Comparison of ENCODE assay signal across 16 mouse cellular contexts in genomic region chr11:121559527-121560293, GRCm38 (mm10). TPM values are rescaled to one million over a fixed set of nuclear protein-coding genes. Genes with fewer than 3 reads are reported as not detected.
DNase-seq lines count a peak whose midpoint lies in the region; ATAC-seq lines count a peak whose summit lies in the region.
"Had no signal": no experiment of that assay in that cellular context is flagged by ENCODE, and none has a peak within 500 bp of the region (broad histone marks: within the 10 kb centered on the region; RNA-seq: fewer than 3 reads in every experiment).

No protein-coding gene starts in this region.

- peak overlapping the region; percentile 83 for H3K4me3 ChIP-seq in megakaryocyte, embryonic 14.5 days (replicated peaks)
- no peak overlapping the region for H3K4me3 ChIP-seq in midbrain, embryonic 16.5 days (ENCODE audit: low read depth, low read length)
- H3K4me3 ChIP-seq: hindbrain, embryonic 13.5 days; limb, embryonic 15.5 days had no signal

- peaks cover 55% of the 10 kb centered on the region for H3K4me1 ChIP-seq in megakaryocyte, embryonic 14.5 days
- H3K4me1 ChIP-seq in midbrain, embryonic 16.5 days (ENCODE audit: control insufficient read depth, insufficient read depth, low read length) = no peaks in the 10 kb centered on the region
- H3K4me1 ChIP-seq: hindbrain, embryonic 13.5 days; limb, embryonic 15.5 days had no signal

- no peak overlapping the region for H3K27ac ChIP-seq in midbrain, embryonic 16.5 days (ENCODE audit: low read length)
- H3K27ac ChIP-seq: hindbrain, embryonic 13.5 days; kidney, postnatal 0 days; limb, embryonic 15.5 days had no signal

- peak; percentile 64 for ATAC-seq in granulocyte monocyte progenitor cell, adult 5-6 weeks (replicated peaks; ENCODE audit: poor library complexity, severe bottlenecking)
- ATAC-seq in midbrain, embryonic 16.5 days = no peak
- ATAC-seq: Patski had no signal

- WGBS in midbrain, embryonic 16.5 days = 97% methylated on average over 4 of the region's 4 CpGs

- peak; percentile 82 for DNase-seq in heart, adult 11 months
- no peak for DNase-seq in heart, adult 18-20 months
- DNase-seq in thymus, postnatal 14 days = peak; percentile 86
- no peak for DNase-seq in layer of hippocampus, adult 8-10 months (ENCODE audit: low spot score in 2 of 2)
- no peak for DNase-seq in kidney, adult 18-20 months
- DNase-seq: adrenal gland, postnatal 36 days; cerebellum, adult 8-10 months had no signal

- no peak overlapping the region for H3K9ac ChIP-seq in midbrain, embryonic 16.5 days (ENCODE audit: low read depth, low read length)
- H3K9ac ChIP-seq: hindbrain, embryonic 13.5 days; limb, embryonic 15.5 days had no signal

- H3K4me2 ChIP-seq in midbrain, embryonic 16.5 days (ENCODE audit: low read length) = no peak overlapping the region
- H3K4me2 ChIP-seq: heart, embryonic 11.5 days; hindbrain, embryonic 13.5 days; limb, embryonic 15.5 days had no signal

- H3K36me3 ChIP-seq in megakaryocyte, embryonic 14.5 days (replicated peaks; ENCODE audit: low read length) = peaks cover 43% of the 10 kb centered on the region
- peaks cover 8% of the 10 kb centered on the region; the same call in 1 of the 2 replicates for H3K36me3 ChIP-seq in midbrain, embryonic 16.5 days (ENCODE audit: control insufficient read depth, insufficient read depth, low read length)

- no peaks in the 10 kb centered on the region for H3K27me3 ChIP-seq in megakaryocyte, embryonic 14.5 days (replicated peaks)
- no peaks in the 10 kb centered on the region for H3K27me3 ChIP-seq in midbrain, embryonic 16.5 days (ENCODE audit: control insufficient read depth, insufficient read depth, low read depth, low read length)
- H3K27me3 ChIP-seq: hindbrain, embryonic 13.5 days; limb, embryonic 15.5 days; Patski had no signal

- peaks cover 8% of the 10 kb centered on the region for H3K9me3 ChIP-seq in megakaryocyte, embryonic 14.5 days
- H3K9me3 ChIP-seq in midbrain, embryonic 16.5 days (replicated peaks; ENCODE audit: control insufficient read depth, low read length, poor library complexity, severe bottlenecking) = no peaks in the 10 kb centered on the region
- H3K9me3 ChIP-seq: hindbrain, embryonic 13.5 days; limb, embryonic 15.5 days had no signal

RNA-seq across cellular contexts. Expression of gene Zfp750, which starts 40.6 kb away (rescaled TPM):
- total RNA-seq in heart, adult 18-20 months (2021) = under 1 TPM in 1 of 2 experiments, not detected in 1; 0.13 TPM
- total RNA-seq in granulocyte monocyte progenitor cell, adult 5-6 weeks (2014; fragmentation: Nextera tagmentation) = 0.52 TPM in 1 of 2 replicates, not detected in the other
- 0.04 and 0.21 TPM in 2 replicates for total RNA-seq in granulocyte monocyte progenitor cell, adult 5-6 weeks (2017)
- 0.09 TPM in 1 of 2 replicates, not detected in the other for polyA plus RNA-seq in megakaryocyte, embryonic 14.5 days (2012; ENCODE audit: insufficient read depth, low replicate concordance)
- total RNA-seq in layer of hippocampus, adult 8-10 months (2022) = under 1 TPM in 3 of 4 experiments, not detected in 1; 0.14 to 0.37 (median 0.16) TPM
- polyA plus RNA-seq in midbrain, embryonic 16.5 days (2015; fragmentation: Nextera tagmentation; extraction: Ambion mirVana) = 0.53 and 0.57 TPM in 2 replicates
- total RNA-seq: left cerebral cortex, adult 18-20 months had no signal
- polyA plus RNA-seq: Patski had no signal

Comparison
In these comparisons a context has a peak if more than half of its experiments do, and no peak if none do; other contexts are left out.
1. DNase-seq: peak in heart, adult 11 months (single experiment) and thymus, postnatal 14 days (single experiment); none in heart, adult 18-20 months (0 of 2), layer of hippocampus, adult 8-10 months (0 of 2) and kidney, adult 18-20 months (single experiment).